Mouse (Mus musculus) gastrocnemius, adult 8-10 months (tissue): ENCODE data around the gene Krtap4-9. TPM values are rescaled to one million over a fixed set of nuclear protein-coding genes. Genes with fewer than 3 reads are reported as not detected.
"Not testable (repeated sequence)": the region's sequence is repeated elsewhere in the genome, so short reads cannot be mapped to it uniquely, and the experiment has no call there.

Experiments used
- DNase-seq, 2 experiments: peaks; one replicate each; pipeline ENCODE4 v3.0.0; 2022; ENCODE audit warnings: low spot score in 2 of 2
- total RNA-seq, 4 experiments: library from RNA; stranded (reverse); gene quantifications; 2 replicates each; pipeline ENCODE4 v1.2.4; 2022

Gene Krtap4-9
- not detected for total RNA-seq

DNA sequence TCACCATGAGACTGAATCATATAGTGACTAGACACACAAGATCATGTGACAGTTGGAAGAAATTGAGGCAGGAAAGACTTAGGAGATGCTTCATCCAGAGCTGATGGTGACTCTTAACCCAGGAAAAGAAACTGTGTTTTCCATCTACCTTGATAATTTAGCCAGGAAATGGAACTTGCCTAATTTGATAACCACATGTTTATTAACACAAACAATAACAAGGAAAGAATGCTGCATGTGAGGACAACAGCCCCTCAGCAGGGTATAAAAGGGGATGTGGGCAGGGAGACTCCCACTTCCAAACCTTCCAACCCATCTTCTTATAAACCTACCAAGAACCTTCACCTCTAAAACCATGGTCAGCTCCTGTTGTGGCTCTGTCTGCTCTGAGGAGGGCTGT is at the start of gene Krtap4-9:
Gene Krtap4-9, plus strand, starts transcription at position 301 of the 400 bp plus-strand sequence.
- not testable (repeated sequence) for DNase-seq

DNA sequence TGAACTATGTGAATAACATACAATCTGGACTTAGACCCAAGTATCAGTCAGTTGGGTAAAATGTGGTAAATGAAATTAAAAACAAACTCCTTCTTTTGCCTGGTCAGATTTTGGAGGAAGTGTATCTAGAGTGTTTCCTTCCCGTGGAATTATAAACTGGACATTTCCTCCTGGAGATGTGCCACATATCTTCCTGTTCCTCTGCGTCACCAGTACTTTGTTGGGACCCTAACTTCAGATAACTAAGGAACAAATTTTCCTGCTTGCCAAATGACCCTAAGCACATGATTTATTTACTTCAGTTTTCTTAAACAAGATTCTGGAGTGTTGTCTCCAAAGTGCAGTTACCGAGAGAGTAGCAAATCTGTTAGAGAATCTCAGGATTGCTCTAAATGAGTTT is 41.0 kb upstream of the Krtap4-9 start:
- DNase-seq, result no peak

DNA sequence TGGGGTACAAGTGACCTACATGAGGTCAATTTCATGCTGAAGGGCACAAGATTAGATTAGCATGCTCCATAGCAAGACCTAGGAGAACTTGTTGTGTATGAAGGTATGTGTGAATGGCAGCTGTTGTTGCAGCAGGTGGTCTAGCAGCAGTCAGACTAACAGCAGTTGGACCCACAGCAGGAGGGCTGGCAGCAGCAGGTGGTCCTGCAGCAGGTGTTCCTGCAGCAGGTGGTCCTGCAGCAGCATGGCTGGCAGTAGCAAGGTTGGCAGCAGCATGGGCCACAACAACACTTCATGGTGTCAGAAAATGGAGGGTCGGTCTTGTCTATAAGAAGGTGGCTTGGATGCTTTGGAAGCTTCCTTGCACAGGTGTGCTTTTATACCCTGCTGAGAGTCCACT is 26.1 kb upstream of the Krtap4-9 start:
- DNase-seq, result no peak

DNA sequence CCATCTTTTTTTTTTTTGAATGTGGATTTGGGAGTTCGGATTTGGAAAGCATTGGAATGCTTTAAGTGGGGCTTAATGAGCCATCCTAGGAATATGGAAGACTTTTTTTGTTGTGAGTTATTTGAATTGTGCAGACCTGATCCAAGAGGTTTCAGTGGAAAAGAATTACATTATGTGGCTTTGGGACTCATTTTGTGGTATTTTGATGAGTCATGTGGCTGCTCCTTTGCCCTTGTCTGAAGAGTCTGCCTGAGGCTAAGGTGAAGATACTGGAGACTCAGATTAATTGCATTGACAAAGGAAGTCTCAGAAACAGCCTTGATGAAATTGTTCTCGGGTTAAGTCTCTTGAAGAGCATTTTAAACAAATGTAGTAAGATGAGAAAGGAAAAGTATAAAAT is 16.6 kb upstream of the Krtap4-9 start:
- no peak for DNase-seq

DNA sequence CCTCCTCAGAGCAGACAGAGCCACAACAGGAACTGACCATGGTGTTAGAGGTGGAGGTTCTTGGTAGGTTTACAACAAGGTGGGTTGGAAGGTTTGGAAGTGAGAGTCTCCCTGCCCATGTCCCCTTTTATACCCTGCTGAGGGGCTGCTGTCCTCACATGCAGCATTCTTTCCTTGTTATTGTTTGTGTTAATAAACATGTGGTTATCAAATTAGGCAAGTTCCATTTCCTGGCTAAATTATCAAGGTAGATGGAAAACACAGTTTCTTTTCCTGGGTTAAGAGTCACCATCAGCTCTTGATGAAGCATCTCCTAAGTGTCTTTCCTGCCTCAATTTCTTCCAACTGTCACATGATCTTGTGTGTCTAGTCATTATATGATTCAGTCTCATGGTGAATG is 12.2 kb upstream of the Krtap4-9 start, which contains the start of gene Gm11595:
Gene Gm11595, minus strand, starts transcription at position 101 of the 400 bp plus-strand sequence.
- DNase-seq, result not testable (repeated sequence)

DNA sequence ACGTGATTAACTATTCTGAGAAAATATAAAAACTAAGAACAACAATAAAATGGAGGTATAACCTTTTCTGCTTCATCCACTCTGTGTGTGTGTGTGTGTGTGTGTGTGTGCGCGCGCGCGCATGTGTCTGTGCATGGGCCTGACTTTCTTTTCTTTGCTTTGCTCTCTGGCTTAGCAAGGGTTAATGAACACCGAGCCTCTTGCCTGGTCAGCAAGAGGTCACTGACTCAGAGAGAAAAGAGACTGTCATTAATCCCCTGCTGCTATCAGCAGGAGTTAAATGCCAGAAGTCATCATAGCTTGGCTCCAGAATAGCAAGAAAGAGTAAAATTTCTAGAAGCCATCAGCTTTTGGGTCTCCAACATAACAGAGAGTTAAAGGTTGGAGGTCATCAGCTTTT is 6.6 kb upstream of the Krtap4-9 start:
- DNase-seq, result no peak

DNA sequence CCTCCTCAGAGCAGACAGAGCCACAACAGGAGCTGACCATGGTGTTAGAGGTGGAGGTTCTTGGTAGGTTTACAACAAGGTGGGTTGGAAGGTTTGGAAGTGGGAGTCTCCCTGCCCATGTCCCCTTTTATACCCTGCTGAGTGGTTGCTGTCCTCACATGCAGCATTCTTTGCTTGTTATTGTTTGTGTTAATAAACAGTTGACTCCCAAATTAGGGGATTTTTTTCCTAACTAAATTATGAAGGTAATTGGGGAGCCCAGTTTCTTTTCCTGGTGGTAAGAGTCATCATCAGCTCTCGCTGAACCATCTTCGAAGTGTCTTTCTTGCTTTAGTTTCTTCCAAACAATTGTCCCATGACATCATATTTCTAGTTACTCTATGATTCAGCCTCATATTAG is 4.4 kb upstream of the Krtap4-9 start, which contains the start of gene Krtap4-8:
Gene Krtap4-8, minus strand, starts transcription at position 101 of the 400 bp plus-strand sequence.
- DNase-seq, result no peak

DNA sequence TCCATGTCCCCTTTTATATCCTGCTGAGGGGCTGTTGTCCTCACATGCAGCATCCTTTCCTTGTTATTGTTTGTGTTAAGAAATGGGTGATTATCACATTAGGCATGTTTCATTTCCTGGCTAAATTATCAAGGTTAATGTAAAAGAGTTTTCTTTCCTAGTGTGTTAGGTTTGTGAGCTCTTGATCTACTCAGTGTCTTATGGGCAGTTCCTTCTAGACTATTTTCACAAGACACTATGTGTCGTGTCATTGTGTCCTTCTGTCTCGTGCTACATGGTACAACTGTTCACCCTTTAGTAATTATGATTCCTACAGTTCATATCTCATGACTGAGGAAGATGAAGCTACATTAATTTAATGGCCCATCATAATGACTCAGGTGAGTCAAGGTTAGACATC is 8.4 kb downstream of the Krtap4-9 start, which contains the start of gene Gm11596:
Gene Gm11596, minus strand, starts transcription at position 101 of the 400 bp plus-strand sequence.
- no peak for DNase-seq

DNA sequence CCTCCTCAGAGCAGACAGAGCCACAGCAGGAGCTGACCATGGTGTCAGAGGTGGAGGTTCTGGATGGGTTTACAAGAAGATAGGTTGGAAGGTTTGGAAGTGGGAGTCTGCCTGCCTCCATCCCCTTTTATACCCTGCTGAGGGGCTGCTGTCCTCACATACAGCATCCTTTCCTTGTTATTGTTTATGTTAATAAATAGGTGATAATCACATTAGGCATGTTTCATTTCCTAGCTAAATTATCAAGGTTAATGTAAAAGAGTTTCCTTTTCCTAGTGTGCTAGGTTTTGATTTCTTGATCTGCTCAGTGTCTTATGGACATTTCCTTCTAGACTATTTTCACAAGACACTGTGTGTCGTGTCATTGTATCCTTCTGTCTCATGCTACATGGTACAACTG is 13.8 kb downstream of the Krtap4-9 start, which contains the start of gene Gm11569:
Gene Gm11569, minus strand, starts transcription at position 101 of the 400 bp plus-strand sequence.
- not testable (repeated sequence) for DNase-seq

DNA sequence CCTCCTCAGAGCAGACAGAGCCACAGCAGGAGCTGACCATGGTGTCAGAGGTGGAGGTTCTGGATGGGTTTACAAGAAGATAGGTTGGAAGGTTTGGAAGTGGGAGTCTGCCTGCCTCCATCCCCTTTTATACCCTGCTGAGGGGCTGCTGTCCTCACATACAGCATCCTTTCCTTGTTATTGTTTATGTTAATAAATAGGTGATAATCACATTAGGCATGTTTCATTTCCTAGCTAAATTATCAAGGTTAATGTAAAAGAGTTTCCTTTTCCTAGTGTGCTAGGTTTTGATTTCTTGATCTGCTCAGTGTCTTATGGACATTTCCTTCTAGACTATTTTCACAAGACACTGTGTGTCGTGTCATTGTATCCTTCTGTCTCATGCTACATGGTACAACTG is 19.3 kb downstream of the Krtap4-9 start, which contains the start of gene Gm11554:
Gene Gm11554, minus strand, starts transcription at position 101 of the 400 bp plus-strand sequence.
- DNase-seq, result not testable (repeated sequence)

DNA sequence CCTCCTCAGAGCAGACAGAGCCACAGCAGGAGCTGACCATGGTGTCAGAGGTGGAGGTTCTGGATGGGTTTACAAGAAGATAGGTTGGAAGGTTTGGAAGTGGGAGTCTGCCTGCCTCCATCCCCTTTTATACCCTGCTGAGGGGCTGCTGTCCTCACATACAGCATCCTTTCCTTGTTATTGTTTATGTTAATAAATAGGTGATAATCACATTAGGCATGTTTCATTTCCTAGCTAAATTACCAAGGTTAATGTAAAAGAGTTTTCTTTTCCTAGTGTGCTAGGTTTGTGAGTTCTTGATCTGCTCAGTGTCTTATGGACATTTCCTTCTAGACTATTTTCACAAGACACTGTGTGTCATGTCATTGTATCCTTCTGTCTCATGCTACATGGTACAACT is 24.8 kb downstream of the Krtap4-9 start, which contains the start of gene Krtap4-13:
Gene Krtap4-13, minus strand, starts transcription at position 101 of the 400 bp plus-strand sequence.
- not testable (repeated sequence) for DNase-seq

DNA sequence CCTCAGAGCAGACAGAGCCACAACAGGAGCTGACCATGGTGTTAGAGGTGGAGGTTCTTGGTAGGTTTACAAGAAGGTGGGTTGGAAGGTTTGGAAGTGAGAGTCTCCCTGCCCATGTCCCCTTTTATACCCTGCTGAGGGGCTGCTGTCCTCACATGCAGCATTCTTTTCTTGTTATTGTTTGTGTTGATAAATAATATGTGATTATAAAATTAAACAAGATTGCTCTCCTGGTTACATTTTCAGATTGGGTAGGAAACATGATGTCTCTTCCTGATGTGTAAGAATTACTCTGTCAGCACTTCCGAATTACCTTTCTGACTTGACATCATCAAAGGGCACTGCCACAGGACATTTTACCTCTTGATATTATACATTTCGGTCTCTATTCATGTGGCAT is 30.6 kb downstream of the Krtap4-9 start, which contains the start of gene Gm11564:
Gene Gm11564, minus strand, starts transcription at position 101 of the 400 bp plus-strand sequence.
- not testable (repeated sequence) for DNase-seq

Other genes starting within 250 kb of the Krtap4-9 start
- not detected for gene Krt40, start 242.0 kb upstream of the Krtap4-9 start, total RNA-seq
- gene Krtap3-3, start 234.3 kb upstream of the Krtap4-9 start, total RNA-seq, result not detected
- not detected for gene Krtap3-2, start 228.3 kb upstream of the Krtap4-9 start, total RNA-seq
- gene Gm11939, start 225.7 kb upstream of the Krtap4-9 start, total RNA-seq, result not detected
- gene Krtap3-1, start 218.6 kb upstream of the Krtap4-9 start, total RNA-seq, result not detected
- not detected for gene Krtap1-5, start 204.2 kb upstream of the Krtap4-9 start, total RNA-seq
- gene Krtap1-4, start 201.5 kb upstream of the Krtap4-9 start, total RNA-seq, result not detected
- gene Krtap1-3, start 193.9 kb upstream of the Krtap4-9 start, total RNA-seq, result not detected
- not detected for gene Krtap9-3, start 187.1 kb upstream of the Krtap4-9 start, total RNA-seq
- gene Gm11938, start 181.9 kb upstream of the Krtap4-9 start, total RNA-seq, result not detected
- gene Gm11937, start 175.0 kb upstream of the Krtap4-9 start, total RNA-seq, result not detected
- not detected for gene Krtap2-4, start 170.4 kb upstream of the Krtap4-9 start, total RNA-seq
- gene Gm11562, start 164.8 kb upstream of the Krtap4-9 start, total RNA-seq, result not detected
- not detected for gene Krtap4-1, start 157.0 kb upstream of the Krtap4-9 start, total RNA-seq
- not detected for gene Krtap4-2, start 150.1 kb upstream of the Krtap4-9 start, total RNA-seq
- gene Krtap4-7, start 141.1 kb upstream of the Krtap4-9 start, total RNA-seq, result not detected
- gene Gm11555, start 135.0 kb upstream of the Krtap4-9 start, total RNA-seq, result not detected
- gene Gm11563, start 126.2 kb upstream of the Krtap4-9 start, total RNA-seq, result not detected
- not detected for gene Krtap4-6, start 119.2 kb upstream of the Krtap4-9 start, total RNA-seq
- not detected for gene Gm14190, start 94.5 kb upstream of the Krtap4-9 start, total RNA-seq
- gene Gm14180, start 50.9 kb upstream of the Krtap4-9 start, total RNA-seq, result not detected
- gene Gm11595, start 12.3 kb upstream of the Krtap4-9 start, total RNA-seq, result not detected
- not detected for gene Krtap4-8, start 4.5 kb upstream of the Krtap4-9 start, total RNA-seq
- not detected for gene Gm11596, start 8.3 kb downstream of the Krtap4-9 start, total RNA-seq
- not detected for gene Gm11569, start 13.7 kb downstream of the Krtap4-9 start, total RNA-seq
- not detected for gene Gm11554, start 19.2 kb downstream of the Krtap4-9 start, total RNA-seq
- gene Krtap4-13, start 24.7 kb downstream of the Krtap4-9 start, total RNA-seq, result not detected
- gene Gm11564, start 30.5 kb downstream of the Krtap4-9 start, total RNA-seq, result not detected
- not detected for gene 2300003K06Rik, start 52.9 kb downstream of the Krtap4-9 start, total RNA-seq
- gene Krtap4-16, start 66.4 kb downstream of the Krtap4-9 start, total RNA-seq, result not detected
- not detected for gene Gm11568, start 72.7 kb downstream of the Krtap4-9 start, total RNA-seq
- not detected for gene Gm11559, start 79.3 kb downstream of the Krtap4-9 start, total RNA-seq
- gene Krtap9-1, start 88.2 kb downstream of the Krtap4-9 start, total RNA-seq, result not detected
- gene Gm11567, start 94.0 kb downstream of the Krtap4-9 start, total RNA-seq, result not detected
- gene Krtap31-1, start 122.7 kb downstream of the Krtap4-9 start, total RNA-seq, result not detected
- not detected for gene Gm11565, start 129.6 kb downstream of the Krtap4-9 start, total RNA-seq
- not detected for gene Krtap31-2, start 151.1 kb downstream of the Krtap4-9 start, total RNA-seq
- gene Krtap9-5, start 163.3 kb downstream of the Krtap4-9 start, total RNA-seq, result not detected
- not detected for gene Krtap29-1, start 193.9 kb downstream of the Krtap4-9 start, total RNA-seq
- gene Krtap16-1, start 201.4 kb downstream of the Krtap4-9 start, total RNA-seq, result not detected
- gene Krtap17-1, start 208.8 kb downstream of the Krtap4-9 start, total RNA-seq, result not detected
- not detected for gene Krt33a, start 231.0 kb downstream of the Krtap4-9 start, total RNA-seq
- gene Krt33b, start 244.7 kb downstream of the Krtap4-9 start, total RNA-seq, result not detected